Mouse (Mus musculus): ENCODE measurements around the gene Nos1ap. TPM values are rescaled to one million over a fixed set of nuclear protein-coding genes. Genes with fewer than 3 reads are reported as not detected.

Nos1ap gene
- polyA plus RNA-seq, 1 experiment = 18.5 TPM

DNA sequence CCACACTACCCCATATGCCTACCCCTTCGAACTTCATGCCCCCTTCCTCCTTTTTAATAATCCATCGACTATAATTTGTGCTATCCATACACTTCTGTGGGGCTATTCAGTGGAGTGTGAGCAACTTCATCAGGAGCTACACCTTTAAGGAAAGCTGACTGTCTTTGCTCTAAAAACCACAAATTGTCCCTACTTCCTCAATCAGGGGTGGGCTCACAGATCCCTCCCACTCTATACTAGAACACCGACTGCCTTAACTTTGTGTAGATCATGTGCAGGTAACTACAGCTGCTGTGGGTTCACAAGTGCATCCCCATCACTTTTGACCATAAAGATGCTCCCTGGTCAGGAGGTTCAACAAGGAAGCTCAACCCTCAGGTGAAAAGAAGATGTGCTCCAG is 249.7 kb downstream of the Nos1ap start:
- no peak for DNase-seq (ENCODE audit: low read depth)
- TF ChIP-seq CTCF (IDR thresholded peaks at IDR 0.05; ENCODE audit: borderline replicate concordance, extremely low read depth, insufficient read depth, insufficient read length) (no peak), POLR2A (IDR thresholded peaks at IDR 0.05; ENCODE audit: borderline replicate concordance, extremely low read depth, insufficient read depth, insufficient read length, poor library complexity, severe bottlenecking) (no peak)

DNA sequence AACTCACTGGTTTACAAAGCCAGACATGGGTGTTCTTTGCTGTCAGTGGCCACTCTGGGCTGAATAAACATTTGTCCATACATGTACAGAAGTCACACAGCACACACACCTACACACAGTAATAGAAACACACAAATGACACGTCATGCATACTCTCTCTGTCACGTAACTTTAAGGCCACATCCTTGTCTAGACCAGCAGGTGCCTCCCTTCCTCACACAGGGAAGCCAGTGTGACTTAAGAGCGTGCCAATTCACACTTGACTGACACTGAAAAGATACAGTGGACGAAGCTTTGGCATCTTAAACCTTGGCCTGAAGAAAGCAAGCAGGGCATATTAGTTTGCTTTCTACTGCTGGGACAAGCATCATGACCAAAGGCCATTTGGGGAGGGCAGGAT is 256.9 kb downstream of the Nos1ap start:
- peak; percentile 25 for DNase-seq (ENCODE audit: low read depth)

DNA sequence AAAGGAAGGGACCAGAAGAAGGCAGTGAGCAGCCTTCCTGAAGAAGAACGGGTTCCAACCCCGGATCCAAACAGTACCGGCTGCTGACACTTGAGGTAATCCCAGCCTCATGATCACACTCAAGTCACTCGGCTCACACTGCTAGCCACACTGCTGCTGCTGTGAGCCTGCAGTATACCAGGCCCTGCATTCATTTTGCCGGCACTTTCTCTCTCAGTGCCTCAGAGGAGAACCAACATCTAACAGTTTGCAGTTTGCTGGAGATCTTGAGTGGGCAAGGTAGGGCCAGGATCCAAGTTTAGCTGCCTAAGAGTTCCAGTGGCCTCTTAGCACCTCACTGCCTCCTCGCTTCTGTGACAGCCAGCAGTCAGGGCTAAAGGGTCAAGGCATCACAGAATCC is 257.7 kb downstream of the Nos1ap start:
- TF ChIP-seq CTCF (IDR thresholded peaks at IDR 0.05; ENCODE audit: borderline replicate concordance, extremely low read depth, insufficient read depth, insufficient read length) (no peak), POLR2A (IDR thresholded peaks at IDR 0.05; ENCODE audit: borderline replicate concordance, extremely low read depth, insufficient read depth, insufficient read length, poor library complexity, severe bottlenecking) (no peak)

More for the DNA sequence above, 256.9 kb downstream of the Nos1ap start:
- TF ChIP-seq CTCF (IDR thresholded peaks at IDR 0.05; ENCODE audit: borderline replicate concordance, extremely low read depth, insufficient read depth, insufficient read length) (no peak; the same call in 1 of the 2 replicates), POLR2A (IDR thresholded peaks at IDR 0.05; ENCODE audit: borderline replicate concordance, extremely low read depth, insufficient read depth, insufficient read length, poor library complexity, severe bottlenecking) (no peak)

DNA sequence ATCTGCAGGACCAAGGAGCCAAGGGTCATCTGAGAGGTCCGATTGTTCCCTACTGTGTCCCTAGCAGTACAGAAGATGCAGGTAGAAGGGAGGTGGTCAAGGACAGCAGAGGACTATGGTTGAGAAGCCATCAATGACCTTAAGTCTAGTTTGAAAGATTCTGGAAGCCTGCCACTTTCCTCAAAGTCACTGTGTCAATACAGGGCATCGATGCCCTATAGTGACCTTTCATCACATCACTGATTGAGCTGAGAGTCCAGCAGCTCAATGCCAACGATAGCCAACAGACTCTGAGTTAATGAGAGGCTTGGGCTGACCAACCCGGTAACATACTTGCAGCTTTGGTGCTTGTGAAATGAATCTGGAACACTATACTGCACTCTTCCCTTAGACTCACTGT is 264.4 kb downstream of the Nos1ap start:
- TF ChIP-seq POLR2A (IDR thresholded peaks at IDR 0.05; ENCODE audit: borderline replicate concordance, extremely low read depth, insufficient read depth, insufficient read length, poor library complexity, severe bottlenecking) = no peak
- TF ChIP-seq CTCF (IDR thresholded peaks at IDR 0.05; ENCODE audit: borderline replicate concordance, extremely low read depth, insufficient read depth, insufficient read length) = no peak
- DNase-seq (ENCODE audit: low read depth) = no peak

More for the DNA sequence above, 257.7 kb downstream of the Nos1ap start:
- no peak for DNase-seq (ENCODE audit: low read depth)

DNA sequence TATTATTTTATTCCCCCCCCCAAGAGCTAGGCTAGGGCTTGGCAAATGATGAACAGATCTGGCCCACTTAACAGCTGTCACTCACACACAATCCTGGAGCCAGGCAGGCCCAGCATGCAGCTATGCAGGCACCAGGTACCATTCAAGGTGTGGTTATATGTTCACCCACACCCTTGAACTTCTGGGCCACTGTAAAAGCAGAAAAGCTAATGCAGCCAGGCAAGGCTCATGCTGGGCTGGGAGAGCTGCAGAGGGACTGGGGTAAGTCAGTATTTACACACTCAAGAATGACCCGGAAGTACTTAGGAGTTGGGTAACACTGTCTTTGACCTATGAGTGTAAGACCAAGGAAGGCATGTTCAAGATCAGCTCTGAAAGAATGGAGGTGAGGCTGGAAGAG is 265.3 kb downstream of the Nos1ap start:
- no peak for TF ChIP-seq POLR2A (IDR thresholded peaks at IDR 0.05; ENCODE audit: borderline replicate concordance, extremely low read depth, insufficient read depth, insufficient read length, poor library complexity, severe bottlenecking)
- TF ChIP-seq CTCF (IDR thresholded peaks at IDR 0.05; ENCODE audit: borderline replicate concordance, extremely low read depth, insufficient read depth, insufficient read length) = no peak
- DNase-seq (ENCODE audit: low read depth) = no peak

DNA sequence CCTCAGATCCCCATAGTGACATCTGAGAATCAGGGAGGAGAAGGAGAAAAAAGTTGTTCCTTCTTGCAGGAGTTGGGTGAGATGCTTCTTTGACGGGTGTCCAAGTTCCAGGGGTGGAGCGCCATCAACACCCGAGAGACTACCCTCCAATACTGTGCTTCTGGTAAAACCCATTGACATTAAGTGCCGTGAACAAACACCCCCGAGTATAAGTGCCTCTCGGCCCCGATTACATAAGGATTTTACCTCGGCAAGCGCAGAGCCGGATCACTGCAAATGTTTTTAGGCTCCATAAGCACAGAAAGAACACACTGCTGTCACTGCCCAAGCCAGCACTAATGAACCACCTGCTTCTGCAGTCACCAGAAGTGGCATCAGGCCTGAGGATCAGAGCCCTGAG is 266.7 kb downstream of the Nos1ap start:
- TF ChIP-seq POLR2A (IDR thresholded peaks at IDR 0.05; ENCODE audit: borderline replicate concordance, extremely low read depth, insufficient read depth, insufficient read length, poor library complexity, severe bottlenecking) = no peak
- TF ChIP-seq CTCF (IDR thresholded peaks at IDR 0.05; ENCODE audit: borderline replicate concordance, extremely low read depth, insufficient read depth, insufficient read length) = no peak
- no peak for DNase-seq (ENCODE audit: low read depth)

DNA sequence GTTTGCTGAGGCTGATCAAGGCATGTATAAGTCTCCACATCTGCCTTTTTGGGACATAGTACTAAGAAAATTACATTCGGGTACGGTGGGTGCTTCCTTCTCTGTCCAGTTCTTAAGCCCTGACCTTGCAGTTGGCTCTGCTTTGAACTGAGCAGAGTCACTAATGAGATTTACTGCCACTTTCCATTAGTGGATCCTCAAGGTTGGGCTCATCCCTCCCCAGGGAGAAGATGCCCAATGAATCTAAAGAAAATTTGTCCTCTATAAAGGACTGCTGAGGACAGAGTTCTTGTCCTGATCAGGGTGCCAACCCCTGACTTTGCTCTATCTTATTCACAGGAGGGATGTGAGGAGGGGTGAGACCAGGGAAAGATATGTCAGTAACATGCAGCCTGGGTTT is 267.6 kb downstream of the Nos1ap start:
- DNase-seq (ENCODE audit: low read depth) = no peak
- TF ChIP-seq POLR2A (IDR thresholded peaks at IDR 0.05; ENCODE audit: borderline replicate concordance, extremely low read depth, insufficient read depth, insufficient read length, poor library complexity, severe bottlenecking) (no peak), CTCF (IDR thresholded peaks at IDR 0.05; ENCODE audit: borderline replicate concordance, extremely low read depth, insufficient read depth, insufficient read length) (no peak)

DNA sequence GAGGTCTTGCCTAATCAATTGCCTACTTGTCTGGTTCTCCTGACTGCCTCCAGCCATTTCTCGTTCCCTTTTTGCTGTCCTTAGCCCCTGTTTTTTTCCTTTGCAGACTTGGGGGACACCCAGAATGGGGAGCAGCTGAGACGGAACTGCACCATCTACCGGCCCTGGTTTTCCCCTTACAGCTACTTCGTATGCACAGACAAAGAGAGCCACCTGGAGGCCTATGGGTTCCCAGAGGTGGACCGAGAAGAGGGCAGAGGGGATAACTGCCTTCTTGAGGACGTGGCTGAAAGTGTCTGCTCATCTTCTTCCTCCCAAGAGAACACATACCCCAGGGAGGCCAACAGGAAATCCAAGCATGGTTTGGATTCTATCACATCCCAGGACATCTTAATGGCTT is 278.2 kb downstream of the Nos1ap start:
- no peak for DNase-seq (ENCODE audit: low read depth)
- no peak for TF ChIP-seq CTCF (IDR thresholded peaks at IDR 0.05; ENCODE audit: borderline replicate concordance, extremely low read depth, insufficient read depth, insufficient read length)
- TF ChIP-seq POLR2A (IDR thresholded peaks at IDR 0.05; ENCODE audit: borderline replicate concordance, extremely low read depth, insufficient read depth, insufficient read length, poor library complexity, severe bottlenecking) = no peak

DNA sequence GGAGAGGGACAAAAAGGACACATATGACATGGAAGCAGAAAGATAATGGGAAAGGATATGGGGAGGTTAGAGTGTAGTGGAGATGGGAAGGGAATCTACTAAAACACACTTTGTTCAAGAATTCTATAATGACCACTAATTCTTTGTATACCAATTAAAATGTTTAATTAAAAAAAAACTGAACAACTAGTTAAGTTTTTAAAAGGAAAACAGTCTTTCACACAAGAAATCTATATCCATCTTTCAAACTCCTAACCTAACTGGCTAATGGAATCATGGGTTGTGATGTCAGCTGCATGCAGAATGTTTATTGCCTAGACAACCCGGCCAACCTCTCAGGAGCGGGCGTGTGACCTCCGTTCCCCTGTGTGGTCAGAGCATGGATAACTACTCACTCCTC is 281.2 kb downstream of the Nos1ap start, which contains the start of gene Spata46:
Gene Spata46 (plus strand): TSS at position 301 of the 400 bp plus-strand sequence.
- DNase-seq (ENCODE audit: low read depth) = no peak
- TF ChIP-seq POLR2A (IDR thresholded peaks at IDR 0.05; ENCODE audit: borderline replicate concordance, extremely low read depth, insufficient read depth, insufficient read length, poor library complexity, severe bottlenecking) (no peak), CTCF (IDR thresholded peaks at IDR 0.05; ENCODE audit: borderline replicate concordance, extremely low read depth, insufficient read depth, insufficient read length) (no peak)

DNA sequence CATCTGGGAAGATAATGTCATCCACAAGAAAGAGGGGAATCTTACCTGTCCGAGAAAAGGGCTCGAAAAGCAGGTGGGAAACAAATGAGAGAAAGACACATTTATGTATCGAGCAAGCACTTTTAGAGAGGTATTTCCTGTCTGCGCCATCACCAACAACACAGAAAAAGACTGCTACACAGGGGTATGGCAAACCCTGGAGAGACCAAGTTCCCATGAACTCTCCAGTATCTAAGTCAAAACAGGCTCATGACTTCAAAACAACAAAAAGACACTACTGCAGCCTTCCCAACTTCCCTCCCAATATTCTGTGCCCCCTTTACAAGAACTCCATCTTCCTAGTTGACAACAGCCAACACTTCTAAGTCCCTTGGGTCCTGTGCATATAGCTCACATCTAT is 283.4 kb downstream of the Nos1ap start, which contains the start of gene Gm7694:
Gene Gm7694 (minus strand): TSS at position 101 of the 400 bp plus-strand sequence.
- DNase-seq (ENCODE audit: low read depth) = no peak
- no peak for TF ChIP-seq POLR2A (IDR thresholded peaks at IDR 0.05; ENCODE audit: borderline replicate concordance, extremely low read depth, insufficient read depth, insufficient read length, poor library complexity, severe bottlenecking)
- TF ChIP-seq CTCF (IDR thresholded peaks at IDR 0.05; ENCODE audit: borderline replicate concordance, extremely low read depth, insufficient read depth, insufficient read length) = no peak

DNA sequence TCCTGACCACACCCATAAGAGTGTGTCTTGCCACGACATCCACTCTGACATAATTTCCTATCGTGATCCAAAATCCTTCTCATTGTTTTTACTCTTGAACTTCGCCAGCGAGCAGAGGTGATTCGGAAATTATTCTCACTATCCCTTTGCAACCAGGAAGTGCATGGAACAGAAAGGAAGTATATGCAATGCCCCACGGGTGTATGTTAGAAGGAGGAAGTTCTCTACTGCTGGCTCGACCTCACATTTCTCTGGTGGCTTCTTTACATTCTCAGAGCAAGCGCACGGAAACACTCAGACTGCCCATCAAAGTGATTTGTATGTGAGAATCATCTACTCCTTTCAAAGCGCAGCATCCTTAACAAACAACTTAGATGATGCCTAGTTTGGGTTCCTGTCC is 284.7 kb downstream of the Nos1ap start:
- TF ChIP-seq POLR2A (IDR thresholded peaks at IDR 0.05; ENCODE audit: borderline replicate concordance, extremely low read depth, insufficient read depth, insufficient read length, poor library complexity, severe bottlenecking) = no peak
- no peak for TF ChIP-seq CTCF (IDR thresholded peaks at IDR 0.05; ENCODE audit: borderline replicate concordance, extremely low read depth, insufficient read depth, insufficient read length)
- no peak for DNase-seq (ENCODE audit: low read depth)

DNA sequence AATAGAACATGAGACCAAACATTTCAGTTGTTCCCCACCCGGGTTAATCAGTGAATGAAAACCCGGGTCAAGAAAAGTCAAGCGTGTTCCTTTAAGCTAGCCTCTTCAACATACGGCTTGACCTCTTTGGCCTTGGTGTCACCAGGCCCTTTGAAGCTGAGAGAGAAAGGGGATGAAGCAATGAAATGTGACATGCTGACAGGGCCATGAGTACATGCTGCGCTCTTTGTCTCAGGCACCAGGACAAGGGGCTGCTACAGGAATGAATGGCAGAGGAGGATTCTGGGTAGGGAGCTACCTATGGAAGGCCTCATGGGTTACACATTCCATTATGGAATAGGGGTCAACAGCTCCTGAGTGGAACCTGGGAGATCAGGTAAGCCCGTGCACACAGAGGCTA is 286.6 kb downstream of the Nos1ap start:
- DNase-seq (ENCODE audit: low read depth) = no peak
- no peak for TF ChIP-seq POLR2A (IDR thresholded peaks at IDR 0.05; ENCODE audit: borderline replicate concordance, extremely low read depth, insufficient read depth, insufficient read length, poor library complexity, severe bottlenecking)
- TF ChIP-seq CTCF (IDR thresholded peaks at IDR 0.05; ENCODE audit: borderline replicate concordance, extremely low read depth, insufficient read depth, insufficient read length) = no peak
